Mouse (Mus musculus): ENCODE results near the gene Gm10778. TPM values are rescaled to one million over a fixed set of nuclear protein-coding genes. Genes with fewer than 3 reads are reported as not detected.
A peak's percentile ranks its signal among the peaks of the same experiment; 100 is the strongest.
"Not testable (repeated sequence)": the region's sequence is repeated elsewhere in the genome, so short reads cannot be mapped to it uniquely, and the experiment has no call there.

Gm10778 gene
- total and polyA plus RNA-seq, 3 experiments, result 0.34 to 11.1 (median 7.9) TPM

DNA sequence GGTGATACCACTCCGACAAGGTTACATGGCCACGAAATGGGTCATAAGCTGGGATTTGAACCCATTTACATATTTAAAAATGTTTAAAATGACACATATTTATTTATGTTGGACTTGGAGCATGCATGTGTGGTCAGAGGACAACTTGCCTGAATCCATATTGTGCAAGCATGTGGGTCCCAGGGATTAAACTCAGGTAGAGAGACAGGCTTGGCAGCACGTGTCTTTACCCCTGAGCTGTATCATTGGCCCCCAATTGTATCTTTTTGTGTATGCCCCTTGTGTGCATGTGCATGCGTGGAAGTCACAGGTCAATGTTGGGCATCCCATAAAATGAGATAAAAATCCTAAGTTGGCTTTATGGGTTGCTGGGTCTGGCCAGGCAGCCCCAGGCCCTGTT, 3.5 kb upstream of the Gm10778 start:
- Histone ChIP-seq H3K4me1 (ENCODE audit: insufficient read depth, low read depth, low read length) (peaks cover 59% of the 10 kb centered on the region), H3K36me3 (replicated peaks) (peaks cover 44% of the 10 kb centered on the region), H3K9me3 (replicated peaks) (0 out of 2 replicates have a peak, but pooled peaks cover 2% of the 10 kb centered on the region), H3K27me3 (ENCODE audit: insufficient read depth, low read length) (no peaks in the 10 kb centered on the region), H3K4me3 (ENCODE audit: low read depth, low read length) (no peak overlapping the region)
- TF ChIP-seq CTCF (IDR thresholded peaks at IDR 0.05; ENCODE audit: low read depth, low read length), result no peak
- TF ChIP-seq TAL1 (conservative IDR thresholded peaks at IDR 0.05; ENCODE audit: low read depth, low read length), result no peak
- no peak for ATAC-seq (ENCODE audit: extremely low read depth, insufficient number of reproducible peaks, low FRiP score, poor library complexity, severe bottlenecking)
- no peak for DNase-seq (ENCODE audit: low spot score)

DNA sequence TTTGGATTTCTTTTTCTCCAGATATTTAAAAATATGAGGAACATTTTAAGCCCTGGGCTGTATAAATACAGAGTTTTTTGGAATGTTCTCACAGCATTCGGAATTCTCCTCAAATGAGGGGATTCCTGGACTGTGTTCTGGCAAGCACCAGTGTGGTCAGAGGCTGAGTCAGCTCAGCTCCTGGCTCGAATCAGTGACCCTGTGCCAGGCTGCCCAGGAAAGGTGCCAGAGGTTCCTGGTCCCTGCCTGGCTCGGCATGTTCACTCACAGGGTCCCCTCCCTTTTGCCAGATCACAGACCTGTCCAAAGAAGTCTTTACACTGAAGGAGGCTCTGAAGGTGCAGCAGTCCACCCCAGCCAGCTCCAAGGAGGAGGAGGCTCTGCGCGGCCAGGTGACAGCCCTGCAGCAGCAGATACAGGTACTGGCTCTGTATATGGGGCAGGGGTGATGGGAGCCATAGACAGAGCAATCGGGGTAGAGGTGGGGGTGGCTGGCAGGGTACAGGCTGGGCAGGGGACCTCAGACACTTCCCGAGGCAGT, 2.8 kb upstream of the Gm10778 start:
- no peak overlapping the region for H3K4me3 ChIP-seq (ENCODE audit: low read depth, low read length)
- no peak for DNase-seq (ENCODE audit: low spot score)
- 0 out of 2 replicates have a peak, but pooled peaks cover 2% of the 10 kb centered on the region for H3K9me3 ChIP-seq (replicated peaks)
- ATAC-seq (ENCODE audit: extremely low read depth, insufficient number of reproducible peaks, low FRiP score, poor library complexity, severe bottlenecking), result no peak
- H3K4me1 ChIP-seq (ENCODE audit: insufficient read depth, low read depth, low read length), result peaks cover 61% of the 10 kb centered on the region
- peaks cover 45% of the 10 kb centered on the region for H3K36me3 ChIP-seq (replicated peaks)
- TF ChIP-seq CTCF (IDR thresholded peaks at IDR 0.05; ENCODE audit: low read depth, low read length) (no peak; the same call in 1 of the 2 replicates), GATA2 (IDR thresholded peaks at IDR 0.05; ENCODE audit: borderline replicate concordance, low read depth, low read length) (no peak), GATA1 (IDR thresholded peaks at IDR 0.05; ENCODE audit: borderline replicate concordance, low read length) (no peak), POLR2AphosphoS5 (IDR thresholded peaks at IDR 0.05; ENCODE audit: insufficient replicate concordance, low read depth, low read length) (no peak), TAL1 (conservative IDR thresholded peaks at IDR 0.05; ENCODE audit: low read depth, low read length) (no peak)
- H3K27me3 ChIP-seq (ENCODE audit: insufficient read depth, low read length), result no peaks in the 10 kb centered on the region

DNA sequence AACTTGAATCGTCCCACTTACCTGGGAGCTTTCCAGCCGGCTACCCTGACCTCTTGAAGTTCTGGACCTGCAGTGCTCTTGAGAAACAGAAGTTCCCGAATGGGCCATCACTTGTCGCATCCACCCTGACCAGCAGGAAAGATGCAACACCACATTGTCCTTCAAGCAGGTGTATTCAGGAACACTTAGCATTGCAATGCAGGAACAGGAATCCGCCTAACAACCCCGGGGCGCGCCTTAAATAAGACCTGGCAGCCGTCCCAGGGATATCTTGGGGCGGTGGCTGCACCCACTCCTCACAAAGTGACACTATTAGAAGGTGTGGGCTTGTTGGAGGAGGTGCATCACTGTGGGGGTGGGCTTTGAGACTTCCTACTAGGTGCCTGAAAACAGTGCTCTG, 6.3 kb downstream of the Gm10778 start:
- H3K4me1 ChIP-seq (ENCODE audit: insufficient read depth, low read depth, low read length), result peaks cover 7% of the 10 kb centered on the region
- no peaks in the 10 kb centered on the region for H3K27me3 ChIP-seq (ENCODE audit: insufficient read depth, low read length)
- TF ChIP-seq GATA1 (IDR thresholded peaks at IDR 0.05; ENCODE audit: borderline replicate concordance, low read length) (no peak), CTCF (IDR thresholded peaks at IDR 0.05; ENCODE audit: low read depth, low read length) (no peak), TAL1 (conservative IDR thresholded peaks at IDR 0.05; ENCODE audit: low read depth, low read length) (no peak), GATA2 (IDR thresholded peaks at IDR 0.05; ENCODE audit: borderline replicate concordance, low read depth, low read length) (no peak), POLR2AphosphoS5 (IDR thresholded peaks at IDR 0.05; ENCODE audit: insufficient replicate concordance, low read depth, low read length) (no peak)
- DNase-seq (ENCODE audit: low spot score) (no peak), ATAC-seq (ENCODE audit: extremely low read depth, insufficient number of reproducible peaks, low FRiP score, poor library complexity, severe bottlenecking) (no peak)
- peaks cover 41% of the 10 kb centered on the region for H3K9me3 ChIP-seq (replicated peaks)
- no peak overlapping the region for H3K4me3 ChIP-seq (ENCODE audit: low read depth, low read length)
- H3K36me3 ChIP-seq (replicated peaks), result peaks cover 71% of the 10 kb centered on the region

DNA sequence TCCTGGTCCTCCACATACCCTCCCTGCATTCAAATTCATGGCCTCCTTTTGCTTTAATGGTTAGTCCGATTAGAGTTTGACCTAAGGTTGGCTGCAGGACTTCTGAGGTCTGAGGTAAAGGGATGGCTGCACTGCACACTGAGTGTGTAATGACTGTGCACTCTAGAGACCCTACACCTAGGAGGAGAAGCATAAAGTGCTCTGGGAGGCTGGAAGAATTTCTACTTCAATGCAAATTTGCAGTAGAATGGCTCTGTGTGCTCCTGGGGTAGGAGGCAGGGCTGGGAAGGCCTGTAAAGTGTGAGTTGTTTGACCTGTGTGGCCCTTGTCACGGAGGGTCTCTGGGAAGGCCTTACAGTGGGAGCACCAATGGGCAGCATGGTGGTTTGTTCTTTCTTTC, 7.3 kb downstream of the Gm10778 start:
- peaks cover 40% of the 10 kb centered on the region for H3K9me3 ChIP-seq (replicated peaks)
- no peaks in the 10 kb centered on the region for H3K27me3 ChIP-seq (ENCODE audit: insufficient read depth, low read length)

DNA sequence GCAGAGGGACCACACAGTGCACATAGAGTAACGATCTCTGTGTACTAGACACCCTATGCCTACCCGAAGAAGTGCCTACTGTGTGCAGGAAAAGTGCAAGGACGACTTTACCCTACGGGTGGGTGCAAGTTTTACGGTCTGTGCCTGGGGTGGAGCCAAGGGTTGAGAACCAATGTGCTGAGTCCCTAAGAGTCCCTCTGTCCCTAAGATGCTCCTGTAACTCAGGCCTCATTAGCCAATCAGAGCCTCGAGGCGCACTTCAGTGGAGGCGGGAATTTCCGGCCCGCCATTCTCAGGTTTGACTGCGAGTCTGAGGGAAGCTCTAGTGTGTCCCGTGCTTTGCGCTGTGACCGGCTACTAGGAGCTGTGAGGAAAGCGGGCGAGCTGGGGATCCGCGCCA, 38.3 kb downstream of the Gm10778 start:
- H3K36me3 ChIP-seq (replicated peaks); ATAC-seq (ENCODE audit: extremely low read depth, insufficient number of reproducible peaks, low FRiP score, poor library complexity, severe bottlenecking): not testable (repeated sequence)

More for the DNA sequence above, 7.3 kb downstream of the Gm10778 start:
- no peak for TF ChIP-seq CTCF (IDR thresholded peaks at IDR 0.05; ENCODE audit: low read depth, low read length)
- TF ChIP-seq POLR2AphosphoS5 (IDR thresholded peaks at IDR 0.05; ENCODE audit: insufficient replicate concordance, low read depth, low read length), result no peak
- no peak for TF ChIP-seq TAL1 (conservative IDR thresholded peaks at IDR 0.05; ENCODE audit: low read depth, low read length)
- TF ChIP-seq GATA2 (IDR thresholded peaks at IDR 0.05; ENCODE audit: borderline replicate concordance, low read depth, low read length), result no peak
- TF ChIP-seq GATA1 (IDR thresholded peaks at IDR 0.05; ENCODE audit: borderline replicate concordance, low read length), result no peak
- Histone ChIP-seq H3K36me3 (replicated peaks) (peaks cover 61% of the 10 kb centered on the region), H3K4me1 (ENCODE audit: insufficient read depth, low read depth, low read length) (no peaks in the 10 kb centered on the region), H3K4me3 (ENCODE audit: low read depth, low read length) (no peak overlapping the region)
- DNase-seq (ENCODE audit: low spot score) (no peak), ATAC-seq (ENCODE audit: extremely low read depth, insufficient number of reproducible peaks, low FRiP score, poor library complexity, severe bottlenecking) (no peak)

DNA sequence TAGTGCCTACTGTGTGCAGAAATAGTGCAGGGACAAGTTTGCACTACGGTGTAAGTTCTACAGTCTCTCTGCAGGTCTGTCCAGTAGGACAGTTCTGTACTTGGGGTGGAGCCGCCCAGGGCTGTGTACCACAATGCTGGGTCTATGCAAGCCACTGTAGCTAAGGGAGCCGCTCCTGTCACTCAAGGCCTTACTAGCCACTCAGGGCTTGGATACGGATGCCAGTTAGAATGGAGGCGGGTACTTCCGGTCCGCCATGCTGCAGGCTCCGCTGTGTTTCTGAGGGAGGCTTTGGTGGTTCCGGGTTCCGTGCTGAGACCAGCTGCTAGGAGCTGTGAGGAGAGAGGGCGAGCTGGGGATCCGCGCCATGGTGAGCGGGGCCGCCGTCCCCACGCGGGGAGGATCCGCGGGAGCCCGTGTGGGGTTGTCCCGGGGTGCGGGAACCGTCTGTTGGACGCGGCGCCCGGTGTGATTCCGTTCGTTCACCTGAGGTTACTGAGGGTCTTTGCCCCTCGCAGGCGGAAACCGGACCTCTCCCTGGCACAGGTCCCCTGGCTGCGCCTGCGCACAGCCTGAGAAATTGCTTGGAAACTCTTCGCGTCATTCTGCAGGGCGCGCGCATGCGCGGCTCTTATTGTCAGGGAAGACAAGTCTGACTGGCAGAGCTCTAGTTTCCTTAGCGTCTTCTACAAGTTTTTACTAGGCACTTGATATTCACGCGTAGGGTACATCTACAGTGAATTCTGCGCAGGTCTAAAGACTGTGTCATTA, 55.9 kb downstream of the Gm10778 start, which contains the start of gene Zfp433:
TSS of gene Zfp433 (plus strand) at position 295 of the 771 bp plus-strand sequence.
- not testable (repeated sequence) for DNase-seq (ENCODE audit: low spot score); H3K36me3 ChIP-seq (replicated peaks); H3K9me3 ChIP-seq (replicated peaks); H3K4me1 ChIP-seq (ENCODE audit: insufficient read depth, low read depth, low read length); H3K27me3 ChIP-seq (ENCODE audit: insufficient read depth, low read length); H3K4me3 ChIP-seq (ENCODE audit: low read depth, low read length)
- peak; percentile 100 for ATAC-seq (ENCODE audit: extremely low read depth, insufficient number of reproducible peaks, low FRiP score, poor library complexity, severe bottlenecking)

More for the DNA sequence above, 38.3 kb downstream of the Gm10778 start:
- not testable (repeated sequence) for DNase-seq (ENCODE audit: low spot score); H3K4me1 ChIP-seq (ENCODE audit: insufficient read depth, low read depth, low read length); H3K4me3 ChIP-seq (ENCODE audit: low read depth, low read length); H3K27me3 ChIP-seq (ENCODE audit: insufficient read depth, low read length); H3K9me3 ChIP-seq (replicated peaks)

Other genes starting within 250 kb of the Gm10778 start
- 6.9 and 9.5 TPM in 2 replicates for gene Nfic, start 193.4 kb upstream of the Gm10778 start, total RNA-seq (2014; fragmentation: Nextera tagmentation)
- 0.52 and 0.66 TPM in 2 replicates for gene Nfic, start 193.4 kb upstream of the Gm10778 start, total RNA-seq (2017)
- gene Nfic, start 193.4 kb upstream of the Gm10778 start, polyA plus RNA-seq (2012), result 16.1 and 19.3 TPM in 2 replicates
- not detected in 2 replicates for gene Celf5, start 166.3 kb upstream of the Gm10778 start, total RNA-seq (2014; fragmentation: Nextera tagmentation)
- 0.05 and 0.06 TPM in 2 replicates for gene Celf5, start 166.3 kb upstream of the Gm10778 start, total RNA-seq (2017)
- 0.05 and 0.09 TPM in 2 replicates for gene Celf5, start 166.3 kb upstream of the Gm10778 start, polyA plus RNA-seq (2012)
- 58.2 and 72.3 TPM in 2 replicates for gene Ncln, start 152.7 kb upstream of the Gm10778 start, total RNA-seq (2014; fragmentation: Nextera tagmentation)
- gene Ncln, start 152.7 kb upstream of the Gm10778 start, total RNA-seq (2017), result 35.5 and 50.1 TPM in 2 replicates
- gene Ncln, start 152.7 kb upstream of the Gm10778 start, polyA plus RNA-seq (2012), result 154 and 179 TPM in 2 replicates
- gene S1pr4, start 148.9 kb upstream of the Gm10778 start, total RNA-seq (2014; fragmentation: Nextera tagmentation), result not detected in 2 replicates
- 1.6 and 1.9 TPM in 2 replicates for gene S1pr4, start 148.9 kb upstream of the Gm10778 start, total RNA-seq (2017)
- 0.75 and 1.00 TPM in 2 replicates for gene S1pr4, start 148.9 kb upstream of the Gm10778 start, polyA plus RNA-seq (2012)
- 20.9 and 22.5 TPM in 2 replicates for gene Gna15, start 124.8 kb upstream of the Gm10778 start, total RNA-seq (2014; fragmentation: Nextera tagmentation)
- 20.1 and 21.5 TPM in 2 replicates for gene Gna15, start 124.8 kb upstream of the Gm10778 start, total RNA-seq (2017)
- gene Gna15, start 124.8 kb upstream of the Gm10778 start, polyA plus RNA-seq (2012), result 16.5 TPM in 2 replicates
- gene Gna11, start 103.9 kb upstream of the Gm10778 start, total RNA-seq (2014; fragmentation: Nextera tagmentation), result 6.4 and 6.5 TPM in 2 replicates
- gene Gna11, start 103.9 kb upstream of the Gm10778 start, total RNA-seq (2017), result 8.4 and 9.7 TPM in 2 replicates
- 13.0 and 14.0 TPM in 2 replicates for gene Gna11, start 103.9 kb upstream of the Gm10778 start, polyA plus RNA-seq (2012)
- gene Aes, start 89.6 kb upstream of the Gm10778 start, total RNA-seq (2014; fragmentation: Nextera tagmentation), result 396 and 400 TPM in 2 replicates
- gene Aes, start 89.6 kb upstream of the Gm10778 start, total RNA-seq (2017), result 182 and 238 TPM in 2 replicates
- 1,535 and 1,925 TPM in 2 replicates for gene Aes, start 89.6 kb upstream of the Gm10778 start, polyA plus RNA-seq (2012)
- gene Tle2, start 74.5 kb upstream of the Gm10778 start, total RNA-seq (2014; fragmentation: Nextera tagmentation), result 0.45 and 1.8 TPM in 2 replicates
- gene Tle2, start 74.5 kb upstream of the Gm10778 start, total RNA-seq (2017), result 1.5 and 2.5 TPM in 2 replicates
- gene Tle2, start 74.5 kb upstream of the Gm10778 start, polyA plus RNA-seq (2012), result 3.3 and 3.6 TPM in 2 replicates
- 42.7 and 44.3 TPM in 2 replicates for gene Tle6, start 48.0 kb upstream of the Gm10778 start, total RNA-seq (2014; fragmentation: Nextera tagmentation)
- gene Tle6, start 48.0 kb upstream of the Gm10778 start, total RNA-seq (2017), result 17.5 and 21.5 TPM in 2 replicates
- gene Tle6, start 48.0 kb upstream of the Gm10778 start, polyA plus RNA-seq (2012), result 28.8 and 49.5 TPM in 2 replicates
- 6.7 and 6.8 TPM in 2 replicates for gene BC025920, start 42.8 kb upstream of the Gm10778 start, total RNA-seq (2014; fragmentation: Nextera tagmentation)
- 3.3 and 4.3 TPM in 2 replicates for gene BC025920, start 42.8 kb upstream of the Gm10778 start, total RNA-seq (2017)
- 0.40 and 0.50 TPM in 2 replicates for gene BC025920, start 42.8 kb upstream of the Gm10778 start, polyA plus RNA-seq (2012)
- gene Sirt6, start 21.3 kb upstream of the Gm10778 start, total RNA-seq (2014; fragmentation: Nextera tagmentation), result 35.9 and 61.0 TPM in 2 replicates
- 6.0 and 6.6 TPM in 2 replicates for gene Sirt6, start 21.3 kb upstream of the Gm10778 start, total RNA-seq (2017)
- 136 and 158 TPM in 2 replicates for gene Sirt6, start 21.3 kb upstream of the Gm10778 start, polyA plus RNA-seq (2012)
- gene Ankrd24, start 20.5 kb upstream of the Gm10778 start, total RNA-seq (2014; fragmentation: Nextera tagmentation), result 13.8 and 16.3 TPM in 2 replicates
- 13.4 and 14.3 TPM in 2 replicates for gene Ankrd24, start 20.5 kb upstream of the Gm10778 start, total RNA-seq (2017)
- 9.8 and 12.7 TPM in 2 replicates for gene Ankrd24, start 20.5 kb upstream of the Gm10778 start, polyA plus RNA-seq (2012)
- 16.3 and 17.2 TPM in 2 replicates for gene Zfp433, start 55.8 kb downstream of the Gm10778 start, total RNA-seq (2014; fragmentation: Nextera tagmentation)
- gene Zfp433, start 55.8 kb downstream of the Gm10778 start, total RNA-seq (2017), result 15.8 and 16.4 TPM in 2 replicates
- gene Zfp433, start 55.8 kb downstream of the Gm10778 start, polyA plus RNA-seq (2012), result 0.31 and 0.87 TPM in 2 replicates
- gene Gm3055, start 122.1 kb downstream of the Gm10778 start, total RNA-seq (2014; fragmentation: Nextera tagmentation), result 4.8 and 11.8 TPM in 2 replicates
- gene Gm3055, start 122.1 kb downstream of the Gm10778 start, total RNA-seq (2017), result 5.5 and 7.1 TPM in 2 replicates
- gene Gm3055, start 122.1 kb downstream of the Gm10778 start, polyA plus RNA-seq (2012), result not detected in 2 replicates
- 5.8 and 7.0 TPM in 2 replicates for gene Gm4767, start 163.1 kb downstream of the Gm10778 start, total RNA-seq (2014; fragmentation: Nextera tagmentation)
- 1.5 and 2.0 TPM in 2 replicates for gene Gm4767, start 163.1 kb downstream of the Gm10778 start, total RNA-seq (2017)
- gene Gm4767, start 163.1 kb downstream of the Gm10778 start, polyA plus RNA-seq (2012), result not detected in 2 replicates
- not detected in 2 replicates for gene Gm32687, start 214.9 kb downstream of the Gm10778 start, total RNA-seq (2014; fragmentation: Nextera tagmentation)
- gene Gm32687, start 214.9 kb downstream of the Gm10778 start, total RNA-seq (2017), result 0.11 TPM in 1 of 2 replicates, not detected in the other
- gene Gm32687, start 214.9 kb downstream of the Gm10778 start, polyA plus RNA-seq (2012), result not detected in 2 replicates

Data from G1E (cell line).